Comparison of ENCODE assay signal across 25 mouse cellular contexts in the genomic region with DNA sequence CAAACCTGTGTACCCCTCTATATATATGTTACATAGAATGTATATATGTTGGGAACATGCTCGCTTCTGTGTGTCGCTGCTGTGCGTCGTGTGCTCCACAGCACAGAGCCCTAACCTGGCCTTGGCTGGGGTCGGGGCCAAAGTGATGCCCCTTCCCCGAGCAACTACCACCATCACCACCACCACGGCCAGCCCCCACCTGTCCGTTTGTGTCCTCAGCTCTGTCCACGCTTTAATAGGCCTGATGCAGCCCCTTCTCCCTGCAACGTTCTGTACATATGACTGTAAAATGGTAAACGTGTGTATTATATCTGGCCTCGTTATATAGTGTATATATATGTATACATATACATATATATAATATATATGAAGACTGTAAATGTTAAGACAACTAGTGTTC. TPM values are rescaled to one million over a fixed set of nuclear protein-coding genes. Genes with fewer than 3 reads are reported as not detected.
DNase-seq lines count a peak whose midpoint lies in the region; ATAC-seq and TF ChIP-seq lines count a peak whose summit lies in the region.
"Had no signal": no experiment of that assay in that cellular context is flagged by ENCODE, and none has a peak within 500 bp of the region (broad histone marks: within the 10 kb centered on the region; RNA-seq: fewer than 3 reads in every experiment).

No protein-coding gene starts in this region.

- peak; percentile 3 for TF ChIP-seq POLR2A in myocyte (IDR thresholded peaks at IDR 0.05; ENCODE audit: insufficient read length, low read depth)

- H3K4me3 ChIP-seq in gastrocnemius, adult 2 months, result no peak overlapping the region
- no peak overlapping the region for H3K4me3 ChIP-seq in midbrain, embryonic 13.5 days (replicated peaks)
- no peak overlapping the region for H3K4me3 ChIP-seq in midbrain, embryonic 10.5 days
- H3K4me3 ChIP-seq in myocyte, result no peak overlapping the region
- H3K4me3 ChIP-seq in neural tube, embryonic 15.5 days (replicated peaks), result no peak overlapping the region
- H3K4me3 ChIP-seq: heart, embryonic 10.5 days; heart, embryonic 15.5 days; left cerebral cortex, adult 2 months; liver, embryonic 13.5 days had no signal

- H3K9me3 ChIP-seq in midbrain, embryonic 13.5 days, result no peaks in the 10 kb centered on the region
- peaks cover 12% of the 10 kb centered on the region for H3K9me3 ChIP-seq in midbrain, embryonic 10.5 days (replicated peaks)
- no peaks in the 10 kb centered on the region for H3K9me3 ChIP-seq in neural tube, embryonic 15.5 days (replicated peaks)

- no peak for ATAC-seq in midbrain, embryonic 13.5 days
- no peak for ATAC-seq in neural tube, embryonic 15.5 days (ENCODE audit: low FRiP score)
- ATAC-seq: CD4-positive, CD25-positive, alpha-beta regulatory T cell, adult 4 months; forebrain, postnatal 0 days; inflammation-experienced regulatory T-cells, adult 6 months had no signal

- intact Hi-C loops in gastrocnemius, adult 2 months (cut with DNase I), result loop anchor here (1.0 to 5.0 kb wide), 2 partner anchors 96 to 214 kb away; no protein-coding TSS in a partner anchor

- WGBS in midbrain, embryonic 13.5 days, result 91% methylated on average over 12 of the region's 12 CpGs
- 91% methylated on average over 12 of the region's 12 CpGs for WGBS in midbrain, embryonic 10.5 days
- WGBS in neural tube, embryonic 15.5 days, result 87% methylated on average over 12 of the region's 12 CpGs

- H3K79me2 ChIP-seq in myocyte (ENCODE audit: control insufficient read depth, insufficient read depth), result no peaks in the 10 kb centered on the region

- H3K27ac ChIP-seq in gastrocnemius, adult 2 months, result peak overlapping the region; percentile 28; the same call in 1 of the 2 replicates
- H3K27ac ChIP-seq in midbrain, embryonic 13.5 days, result peak overlapping the region; percentile 4; the same call in 1 of the 2 replicates
- no peak overlapping the region for H3K27ac ChIP-seq in midbrain, embryonic 10.5 days (replicated peaks)
- peak overlapping the region; percentile 43; the same call in 1 of the 2 replicates for H3K27ac ChIP-seq in neural tube, embryonic 15.5 days (replicated peaks)
- H3K27ac ChIP-seq: heart, embryonic 10.5 days; heart, embryonic 15.5 days; left cerebral cortex, adult 2 months; liver, embryonic 13.5 days; macrophage had no signal

- H3K9ac ChIP-seq in midbrain, embryonic 13.5 days (replicated peaks), result no peak overlapping the region
- no peak overlapping the region for H3K9ac ChIP-seq in neural tube, embryonic 15.5 days (replicated peaks)
- H3K9ac ChIP-seq: forebrain, postnatal 0 days; heart, embryonic 15.5 days; hindbrain, embryonic 14.5 days; liver, embryonic 13.5 days had no signal

- no peak overlapping the region for H3K4me2 ChIP-seq in midbrain, embryonic 13.5 days (replicated peaks)
- no peak overlapping the region for H3K4me2 ChIP-seq in myocyte (ENCODE audit: low read depth)
- H3K4me2 ChIP-seq in neural tube, embryonic 15.5 days, result no peak overlapping the region
- H3K4me2 ChIP-seq: heart, embryonic 15.5 days; hindbrain, embryonic 14.5 days; liver, embryonic 13.5 days had no signal

- no peak for DNase-seq in gastrocnemius, adult 2 months
- DNase-seq in gastrocnemius, adult 8-10 months (ENCODE audit: low spot score in 2 of 2), result no peak
- DNase-seq in midbrain, embryonic 10.5 days (ENCODE audit: low spot score), result no peak
- DNase-seq in spleen, postnatal 10 days (ENCODE audit: low spot score in 2 of 2), result no peak
- DNase-seq: cerebellum, adult 18-20 months; forebrain, postnatal 0 days; gastrocnemius, postnatal 25 days; kidney, adult 11 months; kidney, postnatal 14 days; liver, embryonic 13.5 days; lung, adult 18-20 months; lung, postnatal 10 days; retina, postnatal 1 day; right cerebral cortex, postnatal 25 days; thymus, postnatal 14 days had no signal

- no peaks in the 10 kb centered on the region for H3K27me3 ChIP-seq in midbrain, embryonic 13.5 days
- H3K27me3 ChIP-seq in midbrain, embryonic 10.5 days (ENCODE audit: low read depth, poor library complexity, severe bottlenecking), result no peaks in the 10 kb centered on the region
- H3K27me3 ChIP-seq in myocyte (ENCODE audit: control insufficient read depth, insufficient read depth, insufficient read length), result no peaks in the 10 kb centered on the region
- H3K27me3 ChIP-seq in neural tube, embryonic 15.5 days (replicated peaks), result no peaks in the 10 kb centered on the region
- H3K27me3 ChIP-seq: heart, embryonic 15.5 days; liver, embryonic 13.5 days had no signal

- peaks cover 90% of the 10 kb centered on the region for H3K36me3 ChIP-seq in midbrain, embryonic 13.5 days
- peaks cover 98% of the 10 kb centered on the region for H3K36me3 ChIP-seq in midbrain, embryonic 10.5 days
- peaks cover 10% of the 10 kb centered on the region for H3K36me3 ChIP-seq in myocyte (ENCODE audit: control insufficient read depth, insufficient read depth)
- H3K36me3 ChIP-seq in neural tube, embryonic 15.5 days, result peaks cover 69% of the 10 kb centered on the region

- H3K4me1 ChIP-seq in midbrain, embryonic 13.5 days (replicated peaks), result peaks cover 22% of the 10 kb centered on the region
- H3K4me1 ChIP-seq in midbrain, embryonic 10.5 days, result peaks cover 15% of the 10 kb centered on the region
- peaks cover 31% of the 10 kb centered on the region for H3K4me1 ChIP-seq in neural tube, embryonic 15.5 days

- no peak overlapping the region for H3ac ChIP-seq in myocyte (ENCODE audit: control insufficient read depth, insufficient read length)

- TF ChIP-seq CTCF in gastrocnemius, adult 2 months (IDR thresholded peaks at IDR 0.05), result no peak

TF ChIP-seq in myocyte, 11 proteins besides CTCF, POLR2A, EP300 and RAD21:
- peak; percentile 74 for TF ChIP-seq POLR2AphosphoS2 (IDR thresholded peaks at IDR 0.05; ENCODE audit: insufficient read length, low read depth)
- no peak for TF ChIP-seq MAX (IDR thresholded peaks at IDR 0.05; ENCODE audit: low read depth)

RNA-seq across cellular contexts. Expression of gene Srebf1, which starts 23.7 kb away (rescaled TPM):
- 10 to 100 TPM; 27.5 to 43.4 TPM for total RNA-seq in gastrocnemius, adult 2 months (2021)
- total RNA-seq in gastrocnemius, adult 8-10 months (2022), result 10 to 100 TPM; 35.4 to 57.5 (median 43.5) TPM
- polyA plus RNA-seq in midbrain, embryonic 13.5 days (2015; fragmentation: Nextera tagmentation; extraction: Ambion mirVana), result 38.5 and 46.0 TPM in 2 replicates
- 47.0 and 51.0 TPM in 2 replicates for polyA plus RNA-seq in midbrain, embryonic 10.5 days (2016; fragmentation: Nextera tagmentation; extraction: Ambion mirVana)
- 192 TPM for polyA plus RNA-seq in myocyte (2012; fragmentation: generic; extraction: Trizol)
- 44.2 and 50.0 TPM in 2 replicates for polyA plus RNA-seq in neural tube, embryonic 15.5 days (2015; fragmentation: Nextera tagmentation; extraction: Ambion mirVana)
